Mouse (Mus musculus) thymus, postnatal 0 days (tissue): ENCODE data around the gene Gm5965. TPM values are rescaled to one million over a fixed set of nuclear protein-coding genes. Genes with fewer than 3 reads are reported as not detected.
"Not testable (repeated sequence)": the region's sequence is repeated elsewhere in the genome, so short reads cannot be mapped to it uniquely, and the experiment has no call there.

ENCODE experiments used
- DNase-seq: peaks from one replicate; pipeline ENCODE4 v3.0.0-alpha.2; 2015; ENCODE audit warnings: low spot score
- polyA plus RNA-seq: library from polyadenylated mRNA; unstranded; fragments of >200 nt; fragmentation: Nextera tagmentation; extraction: Ambion mirVana; gene quantifications from 2 replicates; pipeline ENCODE4 v1.2.1, GENCODE M21; 2015

Gm5965 gene
- not detected in 2 replicates for polyA plus RNA-seq

DNA sequence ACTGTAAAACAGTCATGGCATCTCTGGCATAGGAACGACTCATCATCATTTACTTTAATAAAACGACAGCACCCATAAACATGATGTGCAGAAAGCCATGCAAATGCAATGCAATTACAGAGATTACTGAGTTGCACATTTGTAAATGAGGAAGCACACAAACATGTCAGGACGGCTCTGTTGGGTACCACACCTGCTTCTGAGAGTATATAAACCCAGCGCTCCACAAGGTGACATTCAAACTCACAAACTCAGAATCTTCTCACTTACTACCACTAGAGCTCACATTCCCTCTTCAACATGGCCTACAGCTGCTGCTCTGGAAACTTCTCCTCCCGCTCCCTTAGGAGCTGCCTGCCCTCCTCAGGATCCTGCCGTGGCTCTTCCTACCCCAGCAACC lies at the start of gene Gm5965:
Gene Gm5965, plus strand, starts transcription at position 301 of the 400 bp plus-strand sequence.
- DNase-seq, result no peak

DNA sequence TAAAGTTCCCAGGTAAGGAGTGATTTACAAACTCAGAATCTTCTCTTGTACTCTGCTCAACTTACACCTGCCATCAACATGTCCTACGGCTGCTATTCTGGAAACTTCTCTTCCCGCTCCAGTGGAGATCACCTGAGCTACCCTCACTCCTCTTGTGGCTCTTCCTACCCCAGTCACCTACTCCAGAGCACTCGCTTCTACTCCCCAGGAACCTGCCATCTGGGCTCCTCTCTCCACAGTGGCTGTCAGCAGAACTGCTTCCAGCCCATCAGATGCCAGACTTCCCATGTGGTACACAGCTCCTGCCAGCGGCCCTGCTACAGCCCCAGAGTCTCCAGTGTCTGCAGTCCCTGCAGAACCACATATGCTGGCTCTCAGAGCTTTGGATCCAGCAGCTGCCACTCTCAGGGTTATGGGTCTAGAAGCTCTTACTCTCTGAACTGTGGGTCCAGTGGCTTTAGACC lies 48.9 kb upstream of the Gm5965 start, which contains the start of gene Krtap13-1:
Gene Krtap13-1, plus strand, starts transcription at position 51 of the 464 bp plus-strand sequence.
- no peak for DNase-seq

DNA sequence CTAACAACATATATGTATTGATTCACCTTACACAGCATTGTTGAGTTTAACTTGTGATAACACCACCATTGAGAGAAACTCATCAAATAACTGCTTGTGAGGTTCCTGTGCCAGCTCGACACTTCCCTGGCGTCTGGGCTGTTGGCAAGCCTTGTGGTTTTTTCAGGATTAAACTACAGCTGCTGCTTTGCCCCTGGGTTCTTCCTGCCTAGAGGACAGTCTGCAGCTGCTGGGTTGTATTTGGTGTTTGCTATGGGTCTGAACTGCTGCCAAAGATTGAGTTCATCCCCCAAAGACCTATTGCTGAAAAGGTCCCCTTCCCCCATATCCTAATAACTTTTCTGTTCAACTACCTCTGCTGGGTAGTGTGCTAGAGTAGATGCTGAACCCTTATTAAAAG lies 42.3 kb upstream of the Gm5965 start:
- no peak for DNase-seq

DNA sequence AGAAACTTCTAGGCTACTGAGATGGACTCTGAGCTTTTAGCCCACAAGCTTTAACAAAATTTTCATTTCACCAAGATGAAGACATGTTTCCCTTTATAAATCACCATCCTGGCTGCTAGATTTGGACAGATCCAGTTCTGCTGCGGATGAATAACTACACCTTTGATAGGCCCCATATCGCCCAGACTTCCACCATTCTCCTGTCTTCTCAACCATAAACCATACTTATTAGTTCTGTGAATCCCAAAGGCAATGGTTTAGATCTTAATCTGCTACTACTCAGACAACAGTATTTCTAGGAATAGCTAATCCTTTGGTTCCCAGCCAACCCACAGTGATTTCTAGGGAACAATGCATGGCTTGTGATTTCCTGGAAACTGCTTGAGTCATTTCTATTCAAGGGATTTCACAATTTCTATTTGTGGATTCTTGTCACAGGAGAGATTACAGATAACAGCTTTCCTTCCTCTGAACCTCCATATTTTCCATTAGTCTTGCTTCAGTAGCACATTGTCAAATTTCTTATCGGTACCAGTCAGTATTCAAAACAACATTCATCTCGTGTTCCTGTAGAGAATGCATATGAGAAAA lies 32.9 kb upstream of the Gm5965 start:
- DNase-seq, result no peak

DNA sequence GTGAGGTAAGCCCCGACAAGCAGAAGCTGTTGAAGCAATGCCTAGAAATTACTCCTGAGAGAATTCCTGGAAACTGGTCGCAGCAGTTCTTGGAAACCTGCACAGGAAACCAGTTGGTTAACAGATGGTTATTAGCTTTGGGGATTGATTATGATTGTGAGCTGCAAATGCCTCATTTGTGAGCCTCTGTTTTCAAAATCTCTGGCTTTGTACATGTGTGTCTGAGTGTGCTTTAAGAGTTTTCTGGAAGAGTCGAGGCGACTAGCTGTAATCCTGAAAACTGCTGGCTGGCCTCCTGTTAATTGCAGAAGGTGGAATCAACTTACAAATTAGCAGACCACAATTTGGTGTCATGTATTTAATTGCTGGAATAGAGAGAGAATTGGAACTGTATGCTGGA lies 29.8 kb upstream of the Gm5965 start:
- no peak for DNase-seq

GRCm38 (mm10) chr16:88751535-88751934 lies 26.2 kb upstream of the Gm5965 start, which contains the start of gene Krtap13:
TSS of gene Krtap13 (minus strand) at chr16:88751635.
- not testable (repeated sequence) for DNase-seq

GRCm38 (mm10) chr16:88758547-88758946 lies 19.1 kb upstream of the Gm5965 start, which contains the start of gene 2310034C09Rik:
TSS of gene 2310034C09Rik (plus strand) at chr16:88758847.
- DNase-seq, result not testable (repeated sequence)

DNA sequence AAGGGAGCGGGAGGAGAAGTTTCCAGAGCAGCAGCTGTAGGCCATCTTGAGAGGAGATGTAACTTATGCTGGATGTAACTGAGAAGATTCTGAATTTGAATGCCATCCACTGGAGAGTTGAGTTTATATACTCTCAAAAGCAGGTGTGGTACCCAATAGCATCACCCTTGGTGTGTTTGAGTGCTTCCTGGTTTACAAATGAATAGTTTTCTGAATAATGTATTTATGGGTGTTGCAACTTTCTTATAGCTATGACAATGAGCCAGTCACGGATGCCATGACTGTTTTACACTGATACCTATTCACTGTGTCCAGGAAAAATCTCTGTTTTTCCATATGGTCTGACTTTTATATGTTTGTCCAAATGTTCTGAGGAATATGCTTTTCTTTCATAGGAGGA lies 3.6 kb upstream of the Gm5965 start, which contains the start of gene 2310057N15Rik:
Gene 2310057N15Rik, minus strand, starts transcription at position 101 of the 400 bp plus-strand sequence.
- DNase-seq, result no peak

GRCm38 (mm10) chr16:88786786-88787185 lies 9.1 kb downstream of the Gm5965 start:
- no peak for DNase-seq

GRCm38 (mm10) chr16:88811827-88812226 lies 34.1 kb downstream of the Gm5965 start, which contains the start of gene Gm20741:
TSS of gene Gm20741 (minus strand) at chr16:88812220.
- no peak for DNase-seq

GRCm38 (mm10) chr16:88820066-88820465 lies 42.4 kb downstream of the Gm5965 start, which contains the start of gene Krtap15:
TSS of gene Krtap15 (plus strand) at chr16:88820215.
- DNase-seq, result no peak

GRCm38 (mm10) chr16:88823736-88824135 lies 46.0 kb downstream of the Gm5965 start:
- peak; percentile 11 for DNase-seq

DNA sequence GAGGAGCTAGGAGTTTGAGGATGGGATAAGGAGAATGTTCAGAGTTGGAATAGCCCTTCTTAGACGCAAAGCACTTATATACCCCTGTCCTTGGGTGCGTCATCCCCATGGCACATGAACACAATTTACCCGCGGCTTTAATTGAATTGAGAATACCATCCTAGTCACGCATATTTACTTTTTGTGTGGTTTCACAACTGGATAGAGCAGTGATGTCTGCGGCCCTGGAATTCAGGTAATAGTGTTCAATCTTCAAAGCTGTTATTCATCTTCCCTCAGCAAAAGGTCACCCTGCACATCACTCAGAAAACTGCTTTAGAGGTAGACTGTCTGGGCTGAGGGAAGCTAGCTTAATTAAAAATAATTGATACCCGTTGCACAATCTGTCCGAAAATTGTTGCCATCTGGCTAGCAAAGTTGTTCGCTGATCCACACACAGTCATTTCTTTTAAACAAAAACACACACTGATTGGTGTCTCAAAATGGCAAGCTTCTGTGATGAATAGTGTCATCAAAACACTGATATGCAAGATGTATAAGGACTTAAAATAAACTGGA lies 48.5 kb downstream of the Gm5965 start, which contains the start of gene Krtap14:
Gene Krtap14, minus strand, starts transcription at position 51 of the 558 bp plus-strand sequence.
- no peak for DNase-seq

GRCm38 (mm10) chr16:88826978-88827377 lies 49.3 kb downstream of the Gm5965 start:
- DNase-seq, result no peak

Other genes with a start within 250 kb of the Gm5965 start
- 2.7 and 3.3 TPM in 2 replicates for gene Cldn8, start 214.7 kb upstream of the Gm5965 start, polyA plus RNA-seq
- not detected in 2 replicates for gene Krtap24-1, start 165.6 kb upstream of the Gm5965 start, polyA plus RNA-seq
- not detected in 2 replicates for gene 2310079G19Rik, start 150.2 kb upstream of the Gm5965 start, polyA plus RNA-seq
- not detected in 2 replicates for gene Krtap26-1, start 130.1 kb upstream of the Gm5965 start, polyA plus RNA-seq
- gene Krtap27-1, start 106.2 kb upstream of the Gm5965 start, polyA plus RNA-seq, result not detected in 2 replicates
- not detected in 2 replicates for gene 2310061N02Rik, start 69.9 kb upstream of the Gm5965 start, polyA plus RNA-seq
- not detected in 2 replicates for gene Krtap13-1, start 49.0 kb upstream of the Gm5965 start, polyA plus RNA-seq
- gene Krtap13, start 26.3 kb upstream of the Gm5965 start, polyA plus RNA-seq, result not detected in 2 replicates
- 0.13 TPM in 1 of 2 replicates, not detected in the other for gene 2310034C09Rik, start 19.0 kb upstream of the Gm5965 start, polyA plus RNA-seq
- not detected in 2 replicates for gene 2310057N15Rik, start 3.7 kb upstream of the Gm5965 start, polyA plus RNA-seq
- gene Gm20741, start 34.3 kb downstream of the Gm5965 start, polyA plus RNA-seq, result not detected in 2 replicates
- not detected in 2 replicates for gene Krtap15, start 42.3 kb downstream of the Gm5965 start, polyA plus RNA-seq
- gene Krtap14, start 48.2 kb downstream of the Gm5965 start, polyA plus RNA-seq, result not detected in 2 replicates
- not detected in 2 replicates for gene Krtap19-1, start 91.5 kb downstream of the Gm5965 start, polyA plus RNA-seq
- gene Krtap19-2, start 96.4 kb downstream of the Gm5965 start, polyA plus RNA-seq, result not detected in 2 replicates
- gene Krtap19-3, start 100.1 kb downstream of the Gm5965 start, polyA plus RNA-seq, result not detected in 2 replicates
- not detected in 2 replicates for gene Krtap19-4, start 107.2 kb downstream of the Gm5965 start, polyA plus RNA-seq
- gene Krtap19-5, start 118.6 kb downstream of the Gm5965 start, polyA plus RNA-seq, result not detected in 2 replicates
- gene Krtap19-9b, start 154.4 kb downstream of the Gm5965 start, polyA plus RNA-seq, result not detected in 2 replicates
- not detected in 2 replicates for gene Krtap16-3, start 185.0 kb downstream of the Gm5965 start, polyA plus RNA-seq
- not detected in 2 replicates for gene Krtap22-2, start 232.9 kb downstream of the Gm5965 start, polyA plus RNA-seq
- not detected in 2 replicates for gene Gm10229, start 237.4 kb downstream of the Gm5965 start, polyA plus RNA-seq